Mouse (Mus musculus): ENCODE results near the gene Klf8.
A peak's percentile ranks its signal among the peaks of the same experiment; 100 is the strongest.
"Not testable (repeated sequence)": the region's sequence is repeated elsewhere in the genome, so short reads cannot be mapped to it uniquely, and the experiment has no call there.

The Klf8 gene

DNA sequence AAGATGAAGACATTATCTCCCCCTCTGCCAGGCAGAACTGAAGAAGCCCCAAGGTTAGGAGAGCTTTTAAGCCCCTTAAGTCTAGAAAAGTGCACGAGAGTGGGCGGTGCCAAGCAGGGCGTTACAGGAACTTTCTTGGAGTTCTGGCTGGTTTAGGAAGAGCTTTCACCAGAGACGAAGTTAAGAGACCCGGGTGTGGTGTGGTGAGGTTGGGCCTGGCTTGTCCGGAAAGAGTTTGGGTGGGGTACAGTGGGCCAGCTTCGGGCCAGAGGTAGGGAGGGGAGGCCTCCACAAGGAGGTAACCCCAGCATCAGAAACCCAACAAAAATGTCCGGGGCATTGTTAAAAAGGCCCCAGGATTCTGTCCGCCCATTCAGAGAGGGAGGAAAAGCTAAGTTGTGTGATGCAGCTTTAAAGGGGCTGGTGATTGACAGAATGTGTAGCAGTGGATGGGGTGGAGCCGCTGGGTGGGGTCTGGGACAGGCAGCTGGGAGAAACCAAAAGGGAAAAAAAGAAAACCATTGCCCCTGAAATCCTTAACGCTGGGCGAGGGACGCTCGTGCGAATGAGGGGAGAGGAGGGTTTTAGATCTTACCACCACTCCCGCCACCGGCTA, at the start of gene Klf8:
Gene Klf8, plus strand, starts transcription at position 163 of the 616 bp plus-strand sequence.
- DNase-seq (ENCODE audit: low read depth, low spot score): no peak
- Histone ChIP-seq H3K27me3 (ENCODE audit: control insufficient read depth, insufficient read depth, low read length, poor library complexity, severe bottlenecking) (no peaks in the 10 kb centered on the region), H3K36me3 (ENCODE audit: control insufficient read depth, insufficient read depth, low read length, poor library complexity, severe bottlenecking) (no peaks in the 10 kb centered on the region)

DNA sequence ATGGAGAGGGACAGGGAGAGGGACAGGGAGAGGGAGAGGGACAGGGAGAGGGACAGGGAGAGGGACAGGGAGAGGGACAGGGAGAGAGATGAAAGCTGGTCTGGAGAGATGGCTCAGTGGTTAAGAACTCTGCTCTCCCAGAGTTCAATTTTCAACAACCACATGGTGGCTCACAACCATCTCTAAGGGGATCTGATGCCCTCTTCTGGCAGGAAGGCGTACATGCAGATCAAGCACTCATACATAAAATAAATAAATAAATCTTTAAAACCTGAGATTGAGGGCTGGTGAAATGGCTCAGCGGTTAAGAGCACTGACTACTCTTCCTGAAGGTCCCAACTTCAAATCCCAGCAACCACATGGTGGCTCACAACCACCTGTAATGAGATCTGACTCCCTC, 38.1 kb upstream of the Klf8 start:
- not testable (repeated sequence) for H3K36me3 ChIP-seq (ENCODE audit: control insufficient read depth, insufficient read depth, low read length, poor library complexity, severe bottlenecking); H3K27me3 ChIP-seq (ENCODE audit: control insufficient read depth, insufficient read depth, low read length, poor library complexity, severe bottlenecking)
- peak; percentile 35 for DNase-seq (ENCODE audit: low read depth, low spot score)

DNA sequence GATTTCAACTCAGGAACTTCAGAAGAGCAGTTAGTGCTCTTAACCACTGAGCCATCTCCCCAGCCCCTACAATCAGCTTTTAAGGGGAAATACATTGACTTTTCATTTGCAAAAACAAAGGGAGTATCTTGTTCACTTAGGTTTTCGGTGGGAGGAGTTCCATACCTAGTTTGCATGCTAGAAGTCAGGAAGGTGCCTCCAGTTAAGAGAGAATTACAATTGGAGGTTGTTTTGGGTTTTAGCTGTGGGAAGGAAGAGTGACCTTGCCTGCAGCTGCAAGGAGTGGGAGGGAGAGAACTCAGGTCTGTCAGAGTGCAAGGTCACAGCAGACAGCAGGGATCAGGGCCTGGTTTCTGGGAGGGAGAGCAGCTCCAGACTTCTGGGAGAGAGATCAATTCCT, 26.2 kb upstream of the Klf8 start:
- no peaks in the 10 kb centered on the region for H3K27me3 ChIP-seq (ENCODE audit: control insufficient read depth, insufficient read depth, low read length, poor library complexity, severe bottlenecking)
- H3K36me3 ChIP-seq (ENCODE audit: control insufficient read depth, insufficient read depth, low read length, poor library complexity, severe bottlenecking): no peaks in the 10 kb centered on the region
- DNase-seq (ENCODE audit: low read depth, low spot score): no peak

DNA sequence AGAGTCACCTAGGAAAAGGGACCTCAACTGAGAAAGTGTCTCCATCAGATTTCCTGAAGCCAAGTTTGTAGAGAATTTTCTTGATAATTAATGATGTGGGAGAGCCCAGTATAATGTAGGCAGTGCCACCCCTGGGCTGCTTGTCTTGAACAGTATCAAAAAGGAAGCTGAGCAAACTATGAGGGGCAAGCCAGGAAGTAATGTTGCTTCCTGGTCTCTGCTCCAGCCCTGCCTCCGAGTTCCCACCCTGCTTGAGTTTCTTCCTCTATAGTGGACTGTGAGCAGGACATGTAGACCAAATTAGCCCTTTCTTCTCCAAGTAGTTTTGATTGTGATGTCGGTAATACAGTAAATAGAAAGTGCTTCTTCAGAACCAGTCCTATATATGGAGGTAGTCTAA, 6.0 kb upstream of the Klf8 start:
- H3K27me3 ChIP-seq (ENCODE audit: control insufficient read depth, insufficient read depth, low read length, poor library complexity, severe bottlenecking): no peaks in the 10 kb centered on the region
- no peak for DNase-seq (ENCODE audit: low read depth, low spot score)
- no peaks in the 10 kb centered on the region for H3K36me3 ChIP-seq (ENCODE audit: control insufficient read depth, insufficient read depth, low read length, poor library complexity, severe bottlenecking)

DNA sequence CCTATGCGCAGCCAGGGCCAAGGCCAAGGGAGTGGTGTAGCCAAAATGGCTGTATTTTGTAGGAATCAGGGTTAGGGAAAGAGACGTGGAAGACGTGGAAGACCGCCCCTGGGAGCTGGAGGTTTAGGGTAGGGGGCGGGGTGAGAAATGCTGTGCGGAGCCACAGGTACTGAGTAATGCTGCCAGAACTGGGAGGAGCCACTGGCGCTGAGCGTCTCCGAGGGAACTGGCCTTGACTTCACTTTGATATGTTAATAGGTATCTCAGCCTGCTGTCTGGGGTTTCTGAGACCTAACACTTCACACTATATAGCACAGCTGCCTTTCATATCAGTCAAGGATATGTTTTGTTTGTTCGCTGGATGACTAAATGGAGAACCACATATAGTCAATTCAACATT, 4.0 kb upstream of the Klf8 start:
- H3K27me3 ChIP-seq (ENCODE audit: control insufficient read depth, insufficient read depth, low read length, poor library complexity, severe bottlenecking): no peaks in the 10 kb centered on the region
- DNase-seq (ENCODE audit: low read depth, low spot score): no peak

DNA sequence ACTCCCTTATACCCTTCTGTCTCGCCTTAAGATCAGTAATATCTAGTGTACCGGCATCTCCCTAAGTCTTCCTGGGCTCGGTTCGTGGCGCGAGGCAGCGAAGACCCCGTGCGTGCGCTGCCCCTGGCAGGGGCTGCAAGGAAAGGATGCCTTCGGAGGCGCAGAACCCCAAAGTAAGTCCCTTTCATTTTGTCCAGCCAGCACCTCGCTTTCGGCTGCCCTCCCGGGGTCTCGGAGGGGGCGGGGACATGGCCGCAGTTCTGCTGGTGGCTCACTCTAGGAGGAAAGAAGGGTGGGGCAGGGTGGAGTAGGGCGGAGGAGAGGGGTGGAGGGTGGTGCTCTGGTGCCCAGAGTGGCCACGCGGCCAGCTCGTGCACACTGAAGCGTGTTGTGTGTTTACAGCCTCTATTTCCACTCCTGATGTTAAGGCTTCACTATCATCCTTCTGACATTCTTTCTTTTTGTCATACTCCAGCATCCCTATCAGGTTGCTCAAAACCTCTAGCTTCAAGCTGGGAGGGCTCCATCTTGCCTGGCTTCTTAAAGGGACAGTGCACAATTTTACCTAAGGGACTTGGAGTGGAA, 746 bp downstream of the Klf8 start:
- H3K36me3 ChIP-seq (ENCODE audit: control insufficient read depth, insufficient read depth, low read length, poor library complexity, severe bottlenecking): no peaks in the 10 kb centered on the region
- no peaks in the 10 kb centered on the region for H3K27me3 ChIP-seq (ENCODE audit: control insufficient read depth, insufficient read depth, low read length, poor library complexity, severe bottlenecking)
- peak; percentile 3 for DNase-seq (ENCODE audit: low read depth, low spot score)

More for the DNA sequence above, 4.0 kb upstream of the Klf8 start:
- H3K36me3 ChIP-seq (ENCODE audit: control insufficient read depth, insufficient read depth, low read length, poor library complexity, severe bottlenecking): no peaks in the 10 kb centered on the region

DNA sequence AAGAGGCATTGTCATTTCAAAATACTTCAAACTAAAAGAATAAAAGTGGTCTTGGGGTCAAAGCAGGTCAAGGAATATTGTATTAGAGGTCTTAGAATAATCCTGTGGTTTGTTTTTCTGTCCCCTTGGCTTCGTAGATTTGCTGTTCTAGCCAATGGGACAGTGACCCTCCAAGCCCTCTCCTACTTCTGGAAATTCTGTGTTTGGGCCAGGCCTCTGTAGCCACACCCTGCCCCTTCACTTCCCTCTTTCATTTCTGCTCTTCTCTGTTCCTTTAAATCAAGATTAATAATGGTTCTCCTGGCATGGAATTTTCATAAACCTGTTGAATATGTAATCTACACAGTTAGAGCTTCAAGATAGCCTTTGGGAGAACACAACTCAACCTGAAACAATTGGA, 17.0 kb downstream of the Klf8 start:
- no peak for DNase-seq (ENCODE audit: low read depth, low spot score)
- H3K36me3 ChIP-seq (ENCODE audit: control insufficient read depth, insufficient read depth, low read length, poor library complexity, severe bottlenecking): no peaks in the 10 kb centered on the region
- no peaks in the 10 kb centered on the region for H3K27me3 ChIP-seq (ENCODE audit: control insufficient read depth, insufficient read depth, low read length, poor library complexity, severe bottlenecking)

DNA sequence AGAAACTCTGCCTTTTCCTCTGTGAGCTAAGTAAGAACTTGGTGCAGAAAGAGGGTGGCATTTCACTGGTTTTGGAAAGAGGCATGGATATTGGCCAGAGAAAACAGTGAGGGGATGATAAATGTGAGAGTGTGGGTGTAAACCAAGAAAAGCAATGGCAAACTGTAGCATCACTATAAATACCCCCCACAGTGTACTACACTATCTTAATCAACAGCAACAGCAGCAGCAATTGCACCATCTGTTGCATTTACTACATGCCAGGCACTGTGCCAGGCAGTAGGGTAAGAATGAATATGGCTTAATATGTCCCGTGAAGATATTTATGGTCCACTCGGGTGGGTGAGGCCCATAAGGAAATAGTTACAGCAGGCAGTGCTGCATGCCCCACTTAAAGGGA, 18.2 kb downstream of the Klf8 start:
- DNase-seq (ENCODE audit: low read depth, low spot score): no peak
- Histone ChIP-seq H3K36me3 (ENCODE audit: control insufficient read depth, insufficient read depth, low read length, poor library complexity, severe bottlenecking) (no peaks in the 10 kb centered on the region), H3K27me3 (ENCODE audit: control insufficient read depth, insufficient read depth, low read length, poor library complexity, severe bottlenecking) (no peaks in the 10 kb centered on the region)

DNA sequence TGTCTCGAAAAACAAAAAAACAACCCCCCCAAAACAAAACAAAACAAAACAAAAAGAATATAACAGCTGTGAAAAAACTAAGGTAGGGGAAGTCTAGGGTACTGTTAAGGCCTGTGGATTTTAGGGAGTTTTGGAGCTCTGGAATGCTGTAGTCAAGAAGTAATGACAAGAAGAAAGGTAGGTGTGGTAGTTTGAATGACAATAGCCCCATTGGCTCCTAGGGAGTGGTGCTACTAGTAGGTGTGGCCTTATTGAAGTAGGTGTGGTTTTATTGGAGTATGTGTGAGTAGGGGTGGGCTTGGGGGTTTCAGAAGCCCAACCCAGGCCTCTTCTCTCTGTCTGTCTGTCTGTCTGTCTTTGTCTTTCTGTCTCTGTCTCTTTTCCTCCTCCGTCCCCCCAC, 44.9 kb downstream of the Klf8 start:
- no peak for DNase-seq (ENCODE audit: low read depth, low spot score)
- H3K27me3 ChIP-seq (ENCODE audit: control insufficient read depth, insufficient read depth, low read length, poor library complexity, severe bottlenecking): no peaks in the 10 kb centered on the region

DNA sequence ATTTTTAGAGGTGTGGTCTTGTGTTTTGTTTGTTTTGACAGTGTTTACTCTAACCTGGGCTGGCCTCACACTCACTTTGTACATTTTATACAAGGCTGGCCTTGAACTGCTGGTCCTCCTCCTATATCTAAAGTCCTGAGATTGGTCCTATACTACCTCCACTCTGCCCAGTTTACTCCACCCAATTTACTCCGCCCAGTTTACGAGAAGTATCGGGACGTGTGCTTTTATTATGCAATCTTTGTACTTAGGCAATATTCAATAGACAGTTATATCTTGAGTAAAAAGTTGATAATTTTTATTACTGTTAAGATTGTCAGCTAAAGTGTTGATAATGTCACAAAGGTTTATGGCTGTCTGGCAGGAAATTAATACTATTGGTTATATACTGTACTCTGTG, 74.1 kb downstream of the Klf8 start:
- no peak for DNase-seq (ENCODE audit: low read depth, low spot score)
- Histone ChIP-seq H3K27me3 (ENCODE audit: control insufficient read depth, insufficient read depth, low read length, poor library complexity, severe bottlenecking) (no peaks in the 10 kb centered on the region), H3K36me3 (ENCODE audit: control insufficient read depth, insufficient read depth, low read length, poor library complexity, severe bottlenecking) (no peaks in the 10 kb centered on the region)

More for the DNA sequence above, 44.9 kb downstream of the Klf8 start:
- H3K36me3 ChIP-seq (ENCODE audit: control insufficient read depth, insufficient read depth, low read length, poor library complexity, severe bottlenecking): no peaks in the 10 kb centered on the region

DNA sequence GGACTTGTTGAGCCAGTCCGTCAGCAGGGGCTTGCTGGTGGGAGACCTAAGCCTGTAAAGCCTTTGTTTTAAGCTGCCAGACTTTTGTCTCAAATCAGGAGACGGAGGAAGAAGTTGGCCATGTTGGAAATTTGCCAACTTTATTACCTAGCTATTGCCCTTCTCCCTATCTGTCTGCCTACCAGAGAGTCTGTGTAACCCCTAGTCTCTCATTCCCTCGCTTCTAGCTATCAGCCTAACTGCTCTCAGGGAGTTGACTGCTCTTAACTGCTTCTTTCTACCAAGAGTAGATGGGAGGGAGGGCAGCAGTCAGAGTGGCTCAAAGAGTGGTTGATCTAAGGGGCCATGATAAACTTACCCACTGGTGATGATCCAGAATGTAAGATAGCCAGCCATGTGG, 85.8 kb downstream of the Klf8 start:
- Histone ChIP-seq H3K36me3 (ENCODE audit: control insufficient read depth, insufficient read depth, low read length, poor library complexity, severe bottlenecking) (no peaks in the 10 kb centered on the region), H3K27me3 (ENCODE audit: control insufficient read depth, insufficient read depth, low read length, poor library complexity, severe bottlenecking) (no peaks in the 10 kb centered on the region)
- DNase-seq (ENCODE audit: low read depth, low spot score): no peak

DNA sequence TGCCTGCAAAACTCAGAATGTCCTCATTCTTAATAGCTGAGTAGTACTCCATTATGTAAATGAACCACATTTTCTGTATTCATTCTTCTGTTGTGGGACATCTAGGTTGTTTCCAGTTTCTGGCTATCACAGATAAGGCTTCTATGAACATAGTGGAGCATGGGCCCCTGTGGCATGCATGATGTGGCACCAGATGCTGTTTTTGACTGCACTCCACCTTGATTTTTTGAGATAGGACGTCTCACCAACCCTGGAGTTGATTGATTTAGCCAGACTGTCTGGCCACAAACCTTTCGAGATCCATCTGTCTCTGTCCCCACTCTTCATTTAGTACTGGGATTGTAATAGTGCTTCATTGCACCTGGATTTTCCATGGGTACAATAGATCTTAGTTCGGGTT, 96.9 kb downstream of the Klf8 start:
- H3K36me3 ChIP-seq (ENCODE audit: control insufficient read depth, insufficient read depth, low read length, poor library complexity, severe bottlenecking); H3K27me3 ChIP-seq (ENCODE audit: control insufficient read depth, insufficient read depth, low read length, poor library complexity, severe bottlenecking); DNase-seq (ENCODE audit: low read depth, low spot score): not testable (repeated sequence)

DNA sequence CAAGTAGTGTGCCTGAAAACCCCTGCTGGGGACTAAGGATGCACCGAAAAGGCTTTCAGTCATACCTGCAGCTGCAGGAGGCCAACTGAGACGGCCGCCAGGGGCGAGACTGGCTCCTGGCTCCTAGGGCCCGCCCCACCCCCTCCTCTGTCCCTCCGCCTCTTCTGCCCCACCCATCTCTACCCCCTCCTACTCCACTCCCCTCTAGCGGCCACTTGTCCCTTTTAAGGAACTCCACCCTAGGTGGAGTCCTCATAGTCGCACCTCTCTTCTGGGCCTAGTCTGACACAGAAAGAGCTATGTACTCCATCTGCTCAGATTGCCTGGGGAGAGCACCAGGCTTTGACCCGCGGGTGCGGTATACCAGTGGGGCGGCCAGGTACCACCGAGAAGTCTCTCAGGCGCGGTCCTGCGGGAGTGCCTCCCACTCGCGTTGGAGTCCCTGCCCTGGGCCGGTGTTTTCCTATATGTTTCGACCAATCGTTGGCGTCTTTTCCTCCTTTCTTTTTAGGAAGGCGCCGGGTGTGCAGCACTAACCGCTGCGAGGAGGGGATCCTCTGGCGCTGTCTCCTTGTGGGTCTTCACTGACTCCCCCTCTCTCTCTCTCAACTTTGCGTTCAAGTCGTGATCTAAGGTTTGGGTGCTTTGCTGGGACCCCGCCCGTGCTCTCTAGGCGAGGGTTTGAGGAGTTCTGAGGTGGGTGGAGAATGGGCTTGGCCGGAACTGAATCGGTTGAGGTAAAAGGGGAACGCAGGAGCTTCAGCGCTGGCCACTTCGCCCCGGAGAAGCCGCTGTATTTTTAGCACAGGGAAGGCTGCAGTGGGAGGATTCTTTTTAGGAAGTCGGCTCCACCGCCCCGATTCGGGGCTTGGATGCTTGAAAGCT, 122.3 kb downstream of the Klf8 start:
- H3K27me3 ChIP-seq (ENCODE audit: control insufficient read depth, insufficient read depth, low read length, poor library complexity, severe bottlenecking): no peaks in the 10 kb centered on the region
- DNase-seq (ENCODE audit: low read depth, low spot score): peak; percentile 83

DNA sequence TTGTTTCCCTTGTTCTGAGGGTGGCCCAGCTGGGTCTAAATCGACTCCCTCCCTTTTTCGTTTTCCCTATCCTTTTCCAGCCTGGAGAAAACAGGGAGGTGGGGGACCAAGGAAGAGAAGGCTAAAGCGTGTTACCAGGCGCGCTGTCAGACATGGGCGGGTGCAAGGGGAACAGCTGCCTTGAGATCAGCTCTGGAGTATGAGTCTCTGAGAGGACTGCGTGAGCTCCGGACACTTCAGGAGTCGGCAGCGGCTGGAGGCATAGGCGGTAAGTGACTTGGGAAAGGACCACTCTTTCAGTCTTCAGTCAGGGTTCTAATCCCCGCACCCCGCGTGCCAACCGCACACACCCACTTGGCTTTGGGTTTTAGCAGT, 122.9 kb downstream of the Klf8 start:
- peak; percentile 2 for DNase-seq (ENCODE audit: low read depth, low spot score)
- no peaks in the 10 kb centered on the region for H3K36me3 ChIP-seq (ENCODE audit: control insufficient read depth, insufficient read depth, low read length, poor library complexity, severe bottlenecking)
- H3K27me3 ChIP-seq (ENCODE audit: control insufficient read depth, insufficient read depth, low read length, poor library complexity, severe bottlenecking): no peaks in the 10 kb centered on the region

More for the DNA sequence above, 122.3 kb downstream of the Klf8 start:
- H3K36me3 ChIP-seq (ENCODE audit: control insufficient read depth, insufficient read depth, low read length, poor library complexity, severe bottlenecking): no peaks in the 10 kb centered on the region

DNA sequence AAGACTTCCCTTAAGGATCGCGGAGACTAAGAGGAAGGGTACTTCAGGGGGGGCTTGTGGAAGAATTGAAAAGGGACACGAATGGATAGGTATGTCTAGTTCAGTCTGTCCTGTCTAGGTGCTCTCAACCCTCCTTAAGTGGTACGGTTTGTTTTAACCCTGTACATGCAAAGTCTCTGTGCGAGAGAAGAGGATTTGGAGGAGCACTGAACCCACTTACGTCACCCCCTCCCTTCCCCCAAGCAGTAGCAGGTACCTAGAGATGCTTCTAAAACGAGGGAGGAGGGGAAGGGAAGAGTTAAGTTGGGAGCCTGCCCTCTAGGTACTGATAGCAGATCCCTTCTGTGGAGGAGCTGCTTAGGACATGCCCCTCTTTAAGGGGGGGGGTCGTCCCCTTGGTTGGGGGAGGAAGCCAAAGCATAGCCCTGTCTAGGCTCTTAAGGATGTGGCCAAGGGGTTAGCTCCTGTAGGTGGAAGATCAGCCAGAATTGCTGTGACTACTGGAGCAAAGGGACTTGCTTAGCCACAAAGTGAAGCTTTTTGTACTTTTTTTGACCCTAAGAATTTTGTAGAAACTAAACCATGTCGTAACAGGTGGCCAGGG, 123.5 kb downstream of the Klf8 start:
- Histone ChIP-seq H3K27me3 (ENCODE audit: control insufficient read depth, insufficient read depth, low read length, poor library complexity, severe bottlenecking) (no peaks in the 10 kb centered on the region), H3K36me3 (ENCODE audit: control insufficient read depth, insufficient read depth, low read length, poor library complexity, severe bottlenecking) (no peaks in the 10 kb centered on the region)
- peak; percentile 1 for DNase-seq (ENCODE audit: low read depth, low spot score)

Measured in splenic B cell, adult 2 months (primary cell).